Mouse (Mus musculus): ENCODE results near the gene Olfm4. TPM values are rescaled to one million over a fixed set of nuclear protein-coding genes. Genes with fewer than 3 reads are reported as not detected.

The Olfm4 gene
- 38.5 and 43.3 TPM in 2 replicates for polyA plus RNA-seq (2015; fragmentation: Nextera tagmentation; extraction: Ambion mirVana)

- Histone ChIP-seq H3K36me3 (ENCODE audit: control insufficient read depth, insufficient read depth) (no peaks in the 10 kb centered on the region), H3K9ac (ENCODE audit: low read depth, low read length) (no peak within 1 kb of the TSS), H3K4me2 (ENCODE audit: low read depth, low read length) (no peak within 1 kb of the TSS), H3K27ac (ENCODE audit: low read length) (no peak within 1 kb of the TSS), H3K9me3 (replicated peaks; ENCODE audit: control insufficient read depth, low read length) (no peaks in the 10 kb centered on the region), H3K27me3 (ENCODE audit: control insufficient read depth, insufficient read depth, low read depth, low read length) (no peaks in the 10 kb centered on the region), H3K4me3 (ENCODE audit: low read depth, low read length) (no peak within 1 kb of the TSS), H3K4me1 (ENCODE audit: control insufficient read depth, low read depth, low read length) (no peaks in the 10 kb centered on the region)
- ATAC-seq (ENCODE audit: low read depth), result no peak
- 37% methylated on average over 2 of the region's 2 CpGs for WGBS (ENCODE audit: insufficient replicate concordance)
Measured at GRCm38 (mm10) chr14:79983781-79984180, at the start of gene Olfm4. Olfm4 (plus strand) TSS chr14:79984081.

- Histone ChIP-seq H3K4me2 (ENCODE audit: low read depth, low read length) (no peak overlapping the region), H3K27ac (ENCODE audit: low read length) (no peak overlapping the region), H3K4me3 (ENCODE audit: low read depth, low read length) (no peak overlapping the region), H3K4me1 (ENCODE audit: control insufficient read depth, low read depth, low read length) (no peaks in the 10 kb centered on the region), H3K9me3 (replicated peaks; ENCODE audit: control insufficient read depth, low read length) (no peaks in the 10 kb centered on the region), H3K36me3 (ENCODE audit: control insufficient read depth, insufficient read depth) (no peaks in the 10 kb centered on the region), H3K27me3 (ENCODE audit: control insufficient read depth, insufficient read depth, low read depth, low read length) (no peaks in the 10 kb centered on the region), H3K9ac (ENCODE audit: low read depth, low read length) (no peak overlapping the region)
- WGBS (ENCODE audit: insufficient replicate concordance), result 47% methylated on average over 4 of the region's 4 CpGs
- ATAC-seq (ENCODE audit: low read depth), result no peak
Measured at GRCm38 (mm10) chr14:79934426-79934825, 49.5 kb upstream of the Olfm4 start.

- no peaks in the 10 kb centered on the region for H3K36me3 ChIP-seq (ENCODE audit: control insufficient read depth, insufficient read depth)
- WGBS (ENCODE audit: insufficient replicate concordance), result 59% methylated on average over 4 of the region's 4 CpGs
- H3K9ac ChIP-seq (ENCODE audit: low read depth, low read length), result no peak overlapping the region
- no peak for ATAC-seq (ENCODE audit: low read depth)
- H3K27me3 ChIP-seq (ENCODE audit: control insufficient read depth, insufficient read depth, low read depth, low read length), result no peaks in the 10 kb centered on the region
- no peak overlapping the region for H3K4me2 ChIP-seq (ENCODE audit: low read depth, low read length)
- no peaks in the 10 kb centered on the region for H3K9me3 ChIP-seq (replicated peaks; ENCODE audit: control insufficient read depth, low read length)
- H3K4me3 ChIP-seq (ENCODE audit: low read depth, low read length), result no peak overlapping the region
- no peaks in the 10 kb centered on the region for H3K4me1 ChIP-seq (ENCODE audit: control insufficient read depth, low read depth, low read length)
- H3K27ac ChIP-seq (ENCODE audit: low read length), result no peak overlapping the region
Measured at GRCm38 (mm10) chr14:79936879-79937468, 46.9 kb upstream of the Olfm4 start.

GRCm38 (mm10) chr14:79945876-79946275 is 38.0 kb upstream of the Olfm4 start:
- Histone ChIP-seq H3K4me1 (ENCODE audit: control insufficient read depth, low read depth, low read length) (no peaks in the 10 kb centered on the region), H3K4me3 (ENCODE audit: low read depth, low read length) (no peak overlapping the region), H3K4me2 (ENCODE audit: low read depth, low read length) (no peak overlapping the region), H3K27ac (ENCODE audit: low read length) (no peak overlapping the region), H3K9me3 (replicated peaks; ENCODE audit: control insufficient read depth, low read length) (no peaks in the 10 kb centered on the region), H3K36me3 (ENCODE audit: control insufficient read depth, insufficient read depth) (no peaks in the 10 kb centered on the region), H3K27me3 (ENCODE audit: control insufficient read depth, insufficient read depth, low read depth, low read length) (no peaks in the 10 kb centered on the region), H3K9ac (ENCODE audit: low read depth, low read length) (no peak overlapping the region)
- WGBS (ENCODE audit: insufficient replicate concordance), result 45% methylated on average over 2 of the region's 2 CpGs
- no peak for ATAC-seq (ENCODE audit: low read depth)

GRCm38 (mm10) chr14:79955678-79956077 is 28.2 kb upstream of the Olfm4 start:
- H3K9me3 ChIP-seq (replicated peaks; ENCODE audit: control insufficient read depth, low read length), result no peaks in the 10 kb centered on the region
- 51% methylated on average over 3 of the region's 3 CpGs for WGBS (ENCODE audit: insufficient replicate concordance)
- H3K4me2 ChIP-seq (ENCODE audit: low read depth, low read length), result no peak overlapping the region
- no peak for ATAC-seq (ENCODE audit: low read depth)
- no peaks in the 10 kb centered on the region for H3K36me3 ChIP-seq (ENCODE audit: control insufficient read depth, insufficient read depth)
- no peak overlapping the region for H3K4me3 ChIP-seq (ENCODE audit: low read depth, low read length)
- H3K27ac ChIP-seq (ENCODE audit: low read length), result no peak overlapping the region
- H3K4me1 ChIP-seq (ENCODE audit: control insufficient read depth, low read depth, low read length), result no peaks in the 10 kb centered on the region
- H3K27me3 ChIP-seq (ENCODE audit: control insufficient read depth, insufficient read depth, low read depth, low read length), result no peaks in the 10 kb centered on the region
- H3K9ac ChIP-seq (ENCODE audit: low read depth, low read length), result no peak overlapping the region

- H3K36me3 ChIP-seq (ENCODE audit: control insufficient read depth, insufficient read depth), result no peaks in the 10 kb centered on the region
- H3K4me1 ChIP-seq (ENCODE audit: control insufficient read depth, low read depth, low read length), result no peaks in the 10 kb centered on the region
- no peaks in the 10 kb centered on the region for H3K27me3 ChIP-seq (ENCODE audit: control insufficient read depth, insufficient read depth, low read depth, low read length)
- no peak for ATAC-seq (ENCODE audit: low read depth)
- no peak overlapping the region for H3K4me3 ChIP-seq (ENCODE audit: low read depth, low read length)
- no peak overlapping the region for H3K4me2 ChIP-seq (ENCODE audit: low read depth, low read length)
- no peaks in the 10 kb centered on the region for H3K9me3 ChIP-seq (replicated peaks; ENCODE audit: control insufficient read depth, low read length)
- 75% methylated on average over 15 of the region's 15 CpGs for WGBS (ENCODE audit: insufficient replicate concordance)
- H3K27ac ChIP-seq (ENCODE audit: low read length), result no peak overlapping the region
- H3K9ac ChIP-seq (ENCODE audit: low read depth, low read length), result no peak overlapping the region
Measured at GRCm38 (mm10) chr14:79957789-79958487, 25.9 kb upstream of the Olfm4 start.

GRCm38 (mm10) chr14:79961187-79961586 is 22.7 kb upstream of the Olfm4 start:
- Histone ChIP-seq H3K27ac (ENCODE audit: low read length) (no peak overlapping the region), H3K9me3 (replicated peaks; ENCODE audit: control insufficient read depth, low read length) (no peaks in the 10 kb centered on the region), H3K9ac (ENCODE audit: low read depth, low read length) (no peak overlapping the region), H3K36me3 (ENCODE audit: control insufficient read depth, insufficient read depth) (no peaks in the 10 kb centered on the region), H3K4me1 (ENCODE audit: control insufficient read depth, low read depth, low read length) (no peaks in the 10 kb centered on the region), H3K27me3 (ENCODE audit: control insufficient read depth, insufficient read depth, low read depth, low read length) (no peaks in the 10 kb centered on the region), H3K4me2 (ENCODE audit: low read depth, low read length) (no peak overlapping the region), H3K4me3 (ENCODE audit: low read depth, low read length) (no peak overlapping the region)
- WGBS (ENCODE audit: insufficient replicate concordance), result 58% methylated on average over 4 of the region's 4 CpGs
- ATAC-seq (ENCODE audit: low read depth), result no peak

GRCm38 (mm10) chr14:79961602-79962001 is 22.3 kb upstream of the Olfm4 start:
- H3K4me1 ChIP-seq (ENCODE audit: control insufficient read depth, low read depth, low read length), result no peaks in the 10 kb centered on the region
- H3K4me3 ChIP-seq (ENCODE audit: low read depth, low read length), result no peak overlapping the region
- no peaks in the 10 kb centered on the region for H3K27me3 ChIP-seq (ENCODE audit: control insufficient read depth, insufficient read depth, low read depth, low read length)
- H3K36me3 ChIP-seq (ENCODE audit: control insufficient read depth, insufficient read depth), result no peaks in the 10 kb centered on the region
- H3K4me2 ChIP-seq (ENCODE audit: low read depth, low read length), result no peak overlapping the region
- no peak overlapping the region for H3K9ac ChIP-seq (ENCODE audit: low read depth, low read length)
- no peak for ATAC-seq (ENCODE audit: low read depth)
- WGBS (ENCODE audit: insufficient replicate concordance), result 71% methylated on average over 2 of the region's 2 CpGs
- no peaks in the 10 kb centered on the region for H3K9me3 ChIP-seq (replicated peaks; ENCODE audit: control insufficient read depth, low read length)
- H3K27ac ChIP-seq (ENCODE audit: low read length), result no peak overlapping the region

- no peaks in the 10 kb centered on the region; the same call in 1 of the 2 replicates for H3K9me3 ChIP-seq (replicated peaks; ENCODE audit: control insufficient read depth, low read length)
- H3K4me3 ChIP-seq (ENCODE audit: low read depth, low read length), result no peak overlapping the region
- no peaks in the 10 kb centered on the region for H3K4me1 ChIP-seq (ENCODE audit: control insufficient read depth, low read depth, low read length)
- no peaks in the 10 kb centered on the region for H3K27me3 ChIP-seq (ENCODE audit: control insufficient read depth, insufficient read depth, low read depth, low read length)
- no peak for ATAC-seq (ENCODE audit: low read depth)
- H3K4me2 ChIP-seq (ENCODE audit: low read depth, low read length), result no peak overlapping the region
- H3K27ac ChIP-seq (ENCODE audit: low read length), result no peak overlapping the region
- 37% methylated on average over 3 of the region's 3 CpGs for WGBS (ENCODE audit: insufficient replicate concordance)
- no peak overlapping the region for H3K9ac ChIP-seq (ENCODE audit: low read depth, low read length)
- H3K36me3 ChIP-seq (ENCODE audit: control insufficient read depth, insufficient read depth), result no peaks in the 10 kb centered on the region
Measured at GRCm38 (mm10) chr14:79970165-79970564, 13.7 kb upstream of the Olfm4 start.
